Mouse (Mus musculus) heart, adult 8-10 months (tissue): ENCODE data around the gene Prim1. TPM values are rescaled to one million over a fixed set of nuclear protein-coding genes. Genes with fewer than 3 reads are reported as not detected.

Source experiments
- DNase-seq: peaks from one replicate; pipeline ENCODE4 v3.0.0; 2022; ENCODE audit warnings: low spot score
- total RNA-seq, 4 experiments: library from RNA; stranded (reverse); gene quantifications; 2 replicates each; pipeline ENCODE4 v1.2.4; 2022

Prim1 gene
- 1 to 10 TPM; 1.5 to 2.2 (median 1.7) TPM for total RNA-seq

DNA sequence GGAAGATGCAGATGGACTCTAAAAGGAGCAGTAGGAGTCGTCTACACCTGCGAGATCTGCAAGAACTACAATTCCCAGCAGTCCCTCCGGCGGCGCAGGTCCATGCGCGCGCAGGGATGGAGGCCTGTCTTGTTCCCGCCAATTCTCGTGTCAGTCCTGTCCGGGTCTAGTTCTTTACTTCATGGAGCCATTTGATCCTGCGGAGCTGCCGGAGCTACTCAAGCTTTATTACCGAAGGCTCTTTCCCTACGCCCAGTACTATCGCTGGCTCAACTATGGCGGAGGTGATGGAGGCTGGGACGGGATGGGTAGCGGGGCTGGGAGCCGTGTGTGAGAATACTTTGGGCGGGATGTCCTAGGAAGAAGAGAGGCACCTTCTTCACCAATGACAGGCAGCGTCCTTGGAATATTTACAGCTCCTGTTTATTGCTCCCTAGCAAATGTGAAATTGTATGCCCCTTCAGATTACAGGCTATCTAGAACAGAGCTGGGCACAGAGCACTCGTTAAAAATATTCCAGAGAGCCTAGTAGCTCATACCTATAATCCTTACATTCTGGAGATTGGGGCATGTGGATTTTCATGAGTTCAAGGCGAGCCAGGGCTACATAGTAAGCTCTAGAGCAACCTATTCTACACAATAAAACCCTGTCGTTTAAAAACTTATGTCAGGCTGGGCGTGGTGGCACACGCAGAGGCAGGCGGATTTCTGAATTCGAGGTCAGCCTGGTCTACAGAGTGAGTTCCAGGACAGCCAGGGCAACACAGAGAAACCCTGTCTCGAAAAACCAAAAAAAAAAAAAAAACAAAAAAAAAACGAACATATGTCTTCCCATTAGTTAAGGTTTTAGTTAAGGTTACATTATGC, at the start of gene Prim1:
Prim1 (plus strand) TSS at position 101 of the 867 bp plus-strand sequence.
- peak; percentile 76 for DNase-seq

GRCm38 (mm10) chr10:127966506-127966905, 48.5 kb upstream of the Prim1 start:
- DNase-seq, result no peak

DNA sequence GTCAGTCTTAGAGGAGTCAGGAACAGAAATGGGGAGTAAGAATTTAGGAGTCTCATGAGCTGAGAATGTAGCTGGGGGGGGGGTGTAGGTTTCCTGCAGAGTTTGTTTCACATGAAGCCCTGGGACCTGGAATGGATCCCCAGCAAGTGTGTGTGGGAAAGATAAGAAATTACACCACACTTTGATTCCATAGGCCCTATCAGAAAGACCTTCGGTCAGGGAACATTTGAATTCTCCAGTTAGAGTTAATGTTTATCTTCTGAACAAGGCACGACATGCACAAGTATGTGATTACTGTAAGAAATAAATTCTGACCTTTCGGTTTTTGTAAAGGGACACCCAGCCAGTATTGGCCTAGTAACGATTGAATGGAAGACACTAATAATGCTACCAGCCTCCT, 45.1 kb upstream of the Prim1 start:
- DNase-seq, result no peak

DNA sequence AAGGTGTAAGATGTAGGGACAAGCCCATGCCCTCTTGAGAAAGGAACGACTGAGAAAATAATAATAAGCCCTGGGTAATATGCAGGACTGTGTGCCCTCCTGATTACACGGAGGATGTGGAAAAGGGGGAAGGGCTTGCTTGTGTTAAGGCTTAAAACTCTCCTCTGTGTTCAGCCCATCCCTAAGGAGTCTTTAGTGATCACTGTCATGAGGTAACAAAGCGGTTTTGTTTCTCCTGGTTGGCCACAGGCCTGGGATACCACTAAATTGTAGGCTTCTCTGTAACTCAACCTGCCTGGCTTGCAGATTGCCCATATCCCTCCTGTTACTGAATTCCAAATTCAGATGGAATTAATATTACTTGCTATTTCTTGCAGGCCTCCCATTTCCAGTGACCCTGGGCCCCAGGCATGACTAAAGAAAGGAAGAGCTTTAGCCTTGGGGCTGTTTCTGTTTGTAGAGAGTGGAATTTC, 44.6 kb upstream of the Prim1 start:
- no peak for DNase-seq

DNA sequence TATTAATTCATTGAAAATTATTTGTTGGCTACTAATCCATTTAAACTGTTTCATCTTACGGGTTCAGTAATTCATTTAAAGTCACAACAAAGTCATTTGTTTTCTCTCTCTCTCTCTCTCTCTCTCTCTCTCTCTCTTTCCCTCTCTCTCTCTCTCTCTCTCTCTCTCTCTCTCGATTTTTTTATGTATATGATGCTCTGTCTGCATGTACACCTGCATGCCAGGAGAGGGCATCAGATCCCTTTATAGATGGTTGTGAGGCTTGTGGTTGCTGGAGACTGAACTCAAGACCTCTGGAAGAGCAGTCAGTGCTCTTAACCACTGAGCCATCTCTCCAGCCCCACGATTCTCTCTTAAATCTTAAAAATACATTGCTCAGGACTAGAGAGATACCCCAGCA, 43.8 kb upstream of the Prim1 start:
- DNase-seq, result no peak

GRCm38 (mm10) chr10:127974062-127974461, 40.9 kb upstream of the Prim1 start:
- no peak for DNase-seq

DNA sequence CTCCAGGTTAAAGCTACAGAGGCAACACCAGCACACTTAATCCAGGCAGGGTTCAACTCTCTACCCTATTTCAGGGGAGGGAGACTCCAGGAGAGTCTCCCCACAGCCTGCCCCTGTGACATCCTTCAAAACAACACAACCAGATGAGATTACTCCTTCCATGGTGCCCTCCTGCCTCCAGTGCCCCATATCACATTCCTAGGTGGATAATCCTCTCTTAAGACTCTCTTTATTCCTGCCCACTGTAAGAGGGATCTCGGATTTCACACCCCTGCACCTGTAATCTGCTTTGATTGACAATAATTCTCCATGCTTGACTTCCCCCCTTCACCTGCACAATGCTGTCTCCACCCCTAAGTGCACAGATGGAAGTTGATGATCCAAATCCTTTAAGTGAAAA, 39.5 kb upstream of the Prim1 start:
- DNase-seq, result no peak

GRCm38 (mm10) chr10:127984650-127985049, 30.3 kb upstream of the Prim1 start:
- DNase-seq, result no peak

DNA sequence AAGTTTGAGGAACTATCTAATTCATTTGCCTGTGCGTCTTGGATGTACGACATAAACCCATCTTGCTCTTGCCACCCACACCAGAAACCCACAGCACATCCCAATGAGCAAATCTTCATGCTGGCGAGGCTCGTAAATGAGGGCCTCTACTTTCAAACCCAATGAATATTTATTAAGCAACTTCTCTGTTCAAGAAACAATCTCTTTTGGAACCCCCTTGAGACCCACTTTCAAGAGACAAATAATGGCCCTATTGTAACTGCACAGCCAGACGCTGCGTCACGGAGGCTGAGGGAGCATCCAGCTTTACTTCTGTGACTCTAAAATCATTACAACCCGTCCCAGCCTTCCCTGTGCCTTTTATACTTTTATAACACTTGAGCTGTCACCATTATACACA, 29.4 kb upstream of the Prim1 start:
- DNase-seq, result no peak

DNA sequence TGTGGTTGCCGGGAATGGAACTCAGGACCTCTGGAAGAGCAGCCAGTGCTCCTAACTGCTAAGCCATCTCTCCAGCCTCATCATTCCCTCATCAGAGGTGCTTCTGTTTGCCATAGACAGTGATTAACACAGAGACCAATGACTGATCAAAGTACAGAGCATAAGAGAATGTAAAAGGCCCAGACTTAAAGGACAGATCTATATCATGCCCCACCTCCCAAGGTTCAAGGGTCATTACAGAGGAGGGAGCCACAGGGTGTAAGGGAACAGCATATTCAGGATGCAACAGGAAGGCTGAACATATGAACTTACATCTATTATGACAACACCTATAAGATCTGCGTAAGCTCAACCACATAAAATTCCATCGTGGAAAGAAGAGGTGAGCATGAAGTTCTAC, 18.3 kb upstream of the Prim1 start:
- no peak for DNase-seq

GRCm38 (mm10) chr10:127998260-127998659, 16.7 kb upstream of the Prim1 start:
- no peak for DNase-seq

GRCm38 (mm10) chr10:128003281-128003801, 11.6 kb upstream of the Prim1 start:
- DNase-seq, result no peak

DNA sequence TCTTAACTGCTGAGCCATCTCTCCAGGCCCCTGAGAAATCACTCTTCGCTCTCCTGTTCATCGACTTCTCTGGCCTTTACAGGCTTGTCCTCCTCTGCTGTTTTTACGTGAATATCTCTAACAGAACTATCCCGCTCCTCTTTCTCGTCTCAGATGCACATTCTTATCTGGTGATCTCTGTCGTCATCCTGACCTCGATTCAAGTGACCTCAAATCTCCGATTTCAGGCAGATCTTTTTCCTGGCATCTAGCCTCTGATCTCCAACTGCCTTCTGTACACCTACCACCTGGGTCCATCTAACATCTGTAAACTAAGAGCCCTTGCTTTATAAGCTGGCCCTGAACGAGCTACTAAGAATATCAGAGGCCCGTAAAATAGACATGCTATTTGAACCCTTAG, 10.1 kb upstream of the Prim1 start:
- DNase-seq, result no peak

- DNase-seq, result no peak
Measured at GRCm38 (mm10) chr10:128005479-128005878, 9.5 kb upstream of the Prim1 start.

DNA sequence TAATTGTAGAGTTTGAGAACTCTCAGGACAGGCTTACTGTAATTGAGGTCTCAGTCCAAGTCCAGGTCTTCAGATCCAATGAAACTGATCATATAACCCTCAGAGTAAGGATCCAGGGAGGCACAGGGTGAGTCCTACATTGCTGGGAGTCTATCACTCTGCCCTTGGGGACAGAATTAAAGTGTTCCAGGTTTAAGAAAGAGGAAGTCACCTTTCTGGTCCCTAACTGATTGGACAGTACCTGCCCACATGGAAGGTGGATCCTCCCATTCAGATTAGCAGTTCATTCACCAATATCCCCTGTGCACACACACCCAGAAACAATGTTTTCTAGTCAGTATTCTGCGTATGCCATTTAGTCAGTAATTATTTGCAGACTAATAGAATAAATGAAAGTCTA, 7.5 kb upstream of the Prim1 start, which contains the start of gene Hsd17b6:
Hsd17b6 (minus strand) TSS at position 166 of the 400 bp plus-strand sequence.
- DNase-seq, result no peak

DNA sequence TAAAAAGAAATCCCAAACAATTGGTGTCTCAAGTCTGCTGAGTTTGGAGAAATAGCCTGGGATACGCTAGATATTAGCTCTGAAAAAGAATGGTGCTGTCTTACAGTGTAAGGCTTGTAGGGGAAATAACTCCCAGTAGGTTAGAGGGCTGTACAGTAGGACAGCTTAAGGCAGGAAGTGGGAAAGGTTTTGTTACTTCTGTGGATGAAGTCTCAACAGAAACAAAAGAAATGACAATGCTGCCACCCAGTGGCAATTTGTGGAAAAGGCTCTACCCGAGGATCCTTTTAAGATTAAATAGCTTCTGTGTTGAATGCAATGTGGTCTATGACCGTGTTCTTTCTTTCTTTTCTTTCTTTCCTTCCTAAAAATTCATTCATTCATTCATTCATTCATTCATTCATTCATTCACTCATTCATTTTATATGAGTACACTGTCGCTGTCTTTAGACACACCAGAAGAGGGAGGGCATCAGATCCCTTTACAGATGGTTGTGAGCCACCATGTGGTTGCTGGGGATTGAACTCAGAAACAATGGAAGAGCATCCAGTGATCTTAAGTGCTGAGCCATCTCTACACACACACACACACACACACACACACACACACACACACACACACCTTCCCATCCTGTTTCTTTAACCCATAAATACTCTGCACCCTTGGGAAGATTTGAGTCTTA, 6.6 kb upstream of the Prim1 start:
- peak; percentile 83 for DNase-seq

DNA sequence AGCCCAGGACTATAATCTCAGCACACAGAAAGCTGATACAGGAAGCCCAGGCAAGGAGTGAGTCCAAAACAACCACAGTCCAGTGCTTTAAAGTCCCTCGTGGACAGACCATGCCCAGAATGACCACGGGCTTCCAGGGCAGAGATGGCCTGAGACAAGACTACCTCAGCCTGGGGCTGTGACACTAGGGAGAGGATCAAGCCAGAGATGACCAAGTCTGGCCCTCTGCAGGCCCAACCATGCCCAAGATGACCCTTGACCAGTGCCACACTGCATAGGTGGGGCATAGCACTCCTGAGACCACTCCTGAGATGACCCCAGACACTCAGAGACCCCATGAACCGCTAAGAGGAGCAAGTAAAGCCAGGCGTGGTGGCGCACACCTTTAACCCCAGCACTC, 5.2 kb upstream of the Prim1 start:
- DNase-seq, result no peak

DNA sequence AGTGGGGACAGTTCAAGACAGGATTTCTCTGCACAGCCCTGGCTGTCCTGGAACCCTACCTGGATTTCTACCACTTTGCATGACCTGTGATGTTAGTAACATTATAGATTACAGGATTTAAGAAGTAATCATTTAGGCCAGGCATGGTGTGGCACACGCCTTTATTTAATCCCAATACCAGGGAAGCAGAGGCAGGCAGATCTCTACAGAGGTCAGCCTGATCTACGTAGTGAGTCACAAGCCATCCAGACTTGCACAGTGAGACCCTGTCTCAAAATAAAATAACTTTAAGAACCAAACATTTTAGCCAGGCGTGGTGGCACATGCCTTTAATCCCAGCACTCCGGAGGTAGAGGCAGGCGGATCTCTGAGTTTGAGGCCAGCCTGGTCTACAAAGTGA, 7.2 kb downstream of the Prim1 start:
- no peak for DNase-seq

DNA sequence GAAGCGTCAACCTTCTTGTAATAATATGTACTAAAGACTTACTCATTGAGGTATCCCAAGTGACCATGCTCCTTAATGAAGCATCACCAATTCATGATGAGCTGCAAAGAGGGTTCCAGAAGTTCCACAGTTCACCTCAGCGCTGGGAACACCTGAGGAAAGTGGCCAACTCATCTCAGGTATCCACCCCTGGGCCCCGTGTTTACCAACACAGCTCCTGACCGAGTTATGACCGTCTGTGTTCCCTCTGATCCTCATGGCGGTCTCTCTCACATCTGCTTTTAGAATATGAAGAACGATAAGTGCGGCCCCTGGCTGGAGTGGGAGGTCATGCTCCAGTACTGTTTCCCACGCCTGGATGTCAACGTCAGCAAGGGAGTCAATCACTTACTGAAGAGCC, 8.5 kb downstream of the Prim1 start:
- DNase-seq, result no peak

- no peak for DNase-seq
Measured at GRCm38 (mm10) chr10:128029931-128030330, 15.0 kb downstream of the Prim1 start.

GRCm38 (mm10) chr10:128030860-128031259, 15.9 kb downstream of the Prim1 start:
- no peak for DNase-seq

DNA sequence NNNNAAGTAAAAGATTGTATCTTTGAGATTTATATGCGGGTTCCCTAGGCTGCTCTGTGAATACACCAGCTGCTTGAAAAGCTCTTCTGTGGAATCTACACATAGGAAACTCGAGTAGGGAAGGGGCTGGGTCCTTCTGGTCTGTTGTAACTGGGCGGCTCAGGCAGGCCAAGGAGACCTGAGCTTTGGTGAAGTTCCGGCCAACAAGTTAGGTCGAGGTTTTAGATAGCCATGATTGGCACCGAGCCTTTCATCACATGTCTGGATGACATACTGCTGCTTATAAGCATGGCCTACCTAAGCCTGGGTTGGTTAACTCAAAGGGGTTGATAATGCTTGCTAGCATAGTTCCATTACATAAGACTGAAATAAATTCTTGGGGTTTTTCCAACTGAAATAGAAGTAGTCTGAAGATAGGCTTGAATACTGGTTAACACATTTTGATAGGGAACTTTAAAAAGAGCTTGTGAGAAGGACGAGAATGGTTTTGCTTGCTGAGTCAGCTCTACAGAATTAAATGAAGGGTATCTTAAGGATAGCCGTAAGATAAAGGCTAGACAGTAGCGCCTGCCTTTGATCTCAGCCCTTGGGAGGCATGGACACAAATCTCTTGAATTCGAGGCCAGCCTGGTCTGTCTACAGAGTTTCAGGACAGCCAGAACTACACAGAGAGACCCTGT, 21.9 kb downstream of the Prim1 start:
- DNase-seq, result peak; percentile 65
